Comparison of ENCODE assay signal across 7 mouse cellular contexts in genomic region chr10:84054551-84055336, GRCm38 (mm10).
DNase-seq lines count a peak whose midpoint lies in the region; ATAC-seq lines count a peak whose summit lies in the region.

No protein-coding gene starts in this region.

- WGBS in hindbrain, embryonic 15.5 days = 42% methylated on average over 6 of the region's 6 CpGs
- WGBS in hindbrain, embryonic 12.5 days = 51% methylated on average over 6 of the region's 6 CpGs

- no peaks in the 10 kb centered on the region for H3K27me3 ChIP-seq in hindbrain, embryonic 15.5 days
- H3K27me3 ChIP-seq in hindbrain, embryonic 12.5 days = no peaks in the 10 kb centered on the region

- ATAC-seq in hindbrain, embryonic 15.5 days (ENCODE audit: low FRiP score, low read depth) = 0 out of 2 replicates have a peak, but pooled peaks have one; percentile 27
- ATAC-seq in hindbrain, embryonic 12.5 days (ENCODE audit: low FRiP score) = no peak
- ATAC-seq in megakaryocyte-erythroid progenitor cell, adult 5-6 weeks (replicated peaks; ENCODE audit: low FRiP score, low TSS enrichment, poor library complexity, severe bottlenecking) = no peak

- H3K36me3 ChIP-seq in hindbrain, embryonic 15.5 days = no peaks in the 10 kb centered on the region
- H3K36me3 ChIP-seq in hindbrain, embryonic 12.5 days = no peaks in the 10 kb centered on the region

- H3K27ac ChIP-seq in hindbrain, embryonic 15.5 days (replicated peaks) = no peak overlapping the region
- no peak overlapping the region; the same call in 1 of the 2 replicates for H3K27ac ChIP-seq in hindbrain, embryonic 12.5 days

- DNase-seq in cerebellum, adult 11 months = peak; percentile 53
- DNase-seq in cerebellum, postnatal 25 days = peak; percentile 68
- DNase-seq in layer of hippocampus, postnatal 14 days (ENCODE audit: low spot score in 2 of 2) = peak; percentile 42 to 81
- DNase-seq in ovary, postnatal 10 days (ENCODE audit: low spot score) = no peak

- H3K4me1 ChIP-seq in hindbrain, embryonic 15.5 days (replicated peaks) = peaks cover 9% of the 10 kb centered on the region; the same call in 1 of the 2 replicates
- peaks cover 16% of the 10 kb centered on the region for H3K4me1 ChIP-seq in hindbrain, embryonic 12.5 days

- no peak overlapping the region for H3K4me3 ChIP-seq in hindbrain, embryonic 15.5 days
- H3K4me3 ChIP-seq in hindbrain, embryonic 12.5 days = no peak overlapping the region

- H3K9ac ChIP-seq in hindbrain, embryonic 15.5 days = no peak overlapping the region
- H3K9ac ChIP-seq in hindbrain, embryonic 12.5 days = no peak overlapping the region

- H3K9me3 ChIP-seq in hindbrain, embryonic 15.5 days = no peaks in the 10 kb centered on the region
- H3K9me3 ChIP-seq in hindbrain, embryonic 12.5 days (replicated peaks) = no peaks in the 10 kb centered on the region

- H3K4me2 ChIP-seq in hindbrain, embryonic 15.5 days = no peak overlapping the region
- no peak overlapping the region for H3K4me2 ChIP-seq in hindbrain, embryonic 12.5 days (replicated peaks)
